Mouse (Mus musculus) ES-E14 (cell line): ENCODE results near the gene Fam72a. TPM values are rescaled to one million over a fixed set of nuclear protein-coding genes. Genes with fewer than 3 reads are reported as not detected.

Experiments
- DNase-seq: peaks from one replicate; pipeline ENCODE4 v3.0.0-alpha.2; 2013; ENCODE audit warnings: low read depth, low spot score
- H3K27ac ChIP-seq: 2 replicates; pipeline ENCODE4 v1.5.1; 2012; ENCODE audit warnings: low read depth, mild to moderate bottlenecking, low read length, moderate library complexity, mixed read lengths; ENCODE audit not compliant: poor library complexity, insufficient read depth, severe bottlenecking
- H3K36me3 ChIP-seq: 2 replicates; pipeline ENCODE4 v1.6.1; 2012; ENCODE audit warnings: mild to moderate bottlenecking, low read length, moderate library complexity, mixed read lengths; ENCODE audit not compliant: control insufficient read depth, poor library complexity, insufficient read depth, severe bottlenecking
- H3K4me1 ChIP-seq, 2 experiments: fragments of 150-350 bp in 1 of 2; sonication (generic) in 1 of 2; 2 replicates each; pipeline ENCODE4 v1.6.1; 2012; ENCODE audit warnings: low read length in 2 of 2, mild to moderate bottlenecking in 1 of 2, mixed read lengths in 1 of 2; ENCODE audit not compliant: control insufficient read depth in 2 of 2, insufficient read depth in 2 of 2, poor library complexity in 1 of 2
- H3K4me3 ChIP-seq, 2 experiments: fragments of 150-350 bp in 1 of 2; sonication (generic) in 1 of 2; 2 replicates each; pipeline ENCODE4 v1.5.1; 2012; ENCODE audit warnings: low read length in 2 of 2, low read depth in 1 of 2, mild to moderate bottlenecking in 1 of 2, mixed read lengths in 1 of 2; ENCODE audit not compliant: insufficient read depth in 1 of 2, poor library complexity in 1 of 2, severe bottlenecking in 1 of 2
- H3K9ac ChIP-seq: 2 replicates; pipeline ENCODE4 v1.6.1; 2012; ENCODE audit warnings: low read depth, mild to moderate bottlenecking, low read length, mixed read lengths; ENCODE audit not compliant: poor library complexity, insufficient read depth, severe bottlenecking
- H3K9me3 ChIP-seq: fragments of 150-350 bp; sonication (generic); 2 replicates; pipeline ENCODE4 v1.6.1; 2012; ENCODE audit warnings: low read depth, mild to moderate bottlenecking, low read length; ENCODE audit not compliant: control insufficient read depth, insufficient read depth
- CHD2 ChIP-seq: IDR thresholded peaks from 2 replicates; pipeline ENCODE4 v1.6.1; 2014; ENCODE audit warnings: mild to moderate bottlenecking, low read depth, low read length, inconsistent platforms
- HCFC1 ChIP-seq: IDR thresholded peaks from 2 replicates; pipeline ENCODE4 v1.6.1; 2012; ENCODE audit warnings: low read length, inconsistent platforms, borderline replicate concordance; ENCODE audit not compliant: insufficient read depth
- MAFK ChIP-seq: IDR thresholded peaks from 2 replicates; pipeline ENCODE4 v1.6.1; 2014; ENCODE audit warnings: mild to moderate bottlenecking, low read depth, low read length, inconsistent platforms; ENCODE audit not compliant: insufficient read depth
- ZC3H11A ChIP-seq: IDR thresholded peaks from 2 replicates; pipeline ENCODE4 v1.6.1; 2012; ENCODE audit warnings: low read depth, mild to moderate bottlenecking, inconsistent platforms, low read length, borderline replicate concordance
- ZNF384 ChIP-seq: IDR thresholded peaks from 2 replicates; pipeline ENCODE4 v1.6.1; 2012; ENCODE audit warnings: low read depth, low read length, inconsistent platforms
- in situ Hi-C, 2 experiments: fragments of 600-800 bp; cut with MboI; formaldehyde crosslinking; loops; one replicate each; pipeline ENCODE4 v1.15.1; 2025; ENCODE audit warnings: low sequenced_read_pairs in 2 of 2, inconsistent platforms in 1 of 2; ENCODE audit not compliant: unreplicated experiment in 2 of 2
- total RNA-seq: library from RNA; depleted of rRNA; stranded (reverse); fragments of 300-350 nt; gene quantifications from 2 replicates; pipeline ENCODE4 v1.2.3, GENCODE M21; 2012

The Fam72a gene
- total RNA-seq, 1 experiment, result 5.8 TPM

GRCm38 (mm10) chr1:131486094-131486850 lies 41.4 kb upstream of the Fam72a start:
- no peak for DNase-seq
- H3K9ac ChIP-seq, result no peak overlapping the region
- H3K27ac ChIP-seq, result no peak overlapping the region
- H3K4me1 ChIP-seq, result no peaks in the 10 kb centered on the region
- H3K36me3 ChIP-seq, result no peaks in the 10 kb centered on the region
- TF ChIP-seq HCFC1 (no peak), MAFK (no peak), CHD2 (no peak), ZNF384 (no peak), ZC3H11A (no peak)
- H3K9me3 ChIP-seq, result no peaks in the 10 kb centered on the region
- H3K4me3 ChIP-seq, result no peak overlapping the region
- in situ Hi-C loops, result no loop called here

DNA sequence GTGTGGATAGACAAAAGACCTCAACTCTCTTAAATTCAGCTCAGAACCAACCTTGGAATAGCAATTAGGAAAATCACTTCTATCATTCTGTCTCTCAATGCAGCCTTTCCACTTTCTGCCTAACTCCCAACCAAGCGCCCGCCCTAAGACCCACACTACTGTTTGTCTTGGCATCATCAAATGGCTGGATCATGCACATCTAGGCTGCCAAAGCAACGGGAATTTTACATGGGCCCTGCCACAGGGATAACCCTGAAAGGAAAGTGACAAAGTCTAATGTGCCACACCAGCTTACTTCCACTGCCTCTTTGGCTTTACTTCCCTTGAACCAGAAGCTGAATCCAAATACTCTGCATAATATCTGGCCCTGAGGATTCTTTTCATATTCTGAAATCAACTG lies 38.4 kb upstream of the Fam72a start:
- H3K4me3 ChIP-seq, result no peak overlapping the region
- H3K9me3 ChIP-seq, result no peaks in the 10 kb centered on the region
- no peaks in the 10 kb centered on the region for H3K4me1 ChIP-seq
- no peak for DNase-seq
- in situ Hi-C loops, result no loop called here
- no peaks in the 10 kb centered on the region for H3K36me3 ChIP-seq
- H3K27ac ChIP-seq, result no peak overlapping the region
- no peak for TF ChIP-seq MAFK
- no peak for TF ChIP-seq HCFC1
- no peak for TF ChIP-seq ZNF384
- no peak for TF ChIP-seq CHD2
- TF ChIP-seq ZC3H11A, result no peak
- H3K9ac ChIP-seq, result no peak overlapping the region

DNA sequence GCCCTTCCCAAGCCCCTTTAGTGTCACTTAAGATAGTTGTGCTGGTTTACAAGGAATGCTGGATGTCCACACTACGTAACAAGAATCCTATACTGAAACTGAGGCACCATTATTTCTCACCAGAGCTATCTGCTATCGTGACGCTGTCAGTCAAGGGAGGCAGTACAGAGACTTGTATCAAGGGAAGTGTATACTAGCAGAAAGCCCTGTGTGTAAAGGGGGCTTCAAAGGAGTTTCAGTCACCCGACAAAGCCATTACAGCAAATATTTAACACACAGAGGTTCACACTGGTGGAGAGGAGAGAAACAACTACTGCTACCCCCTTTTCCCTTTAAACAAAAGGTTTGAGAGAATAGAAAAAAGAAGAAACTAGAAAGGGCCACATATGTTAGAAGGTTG lies 36.1 kb upstream of the Fam72a start:
- Histone ChIP-seq H3K9me3 (no peaks in the 10 kb centered on the region), H3K36me3 (no peaks in the 10 kb centered on the region), H3K27ac (no peak overlapping the region), H3K4me3 (no peak overlapping the region), H3K4me1 (no peaks in the 10 kb centered on the region), H3K9ac (no peak overlapping the region)
- TF ChIP-seq ZNF384 (no peak), CHD2 (no peak), HCFC1 (no peak), MAFK (no peak), ZC3H11A (no peak)
- no peak for DNase-seq
- in situ Hi-C loops, result no loop called here

DNA sequence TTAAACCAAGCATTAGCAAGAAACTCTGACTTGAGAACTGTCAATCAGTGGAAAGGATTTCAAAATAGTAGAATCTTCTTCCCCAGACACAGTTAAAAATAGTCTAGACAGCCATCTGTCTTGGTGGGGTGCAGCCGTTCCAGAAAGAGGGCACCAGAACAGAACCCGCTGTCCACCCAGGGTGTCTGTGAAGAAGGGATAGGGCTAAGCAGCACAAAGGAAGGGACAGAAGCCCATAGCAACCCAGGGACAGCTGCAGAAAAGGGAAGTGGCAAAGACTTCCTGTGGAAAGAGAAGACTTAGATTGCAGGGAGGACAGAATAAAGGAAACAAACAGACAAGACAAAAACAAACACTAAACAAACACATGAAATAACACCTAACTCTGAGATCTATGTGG lies 35.3 kb upstream of the Fam72a start:
- no peaks in the 10 kb centered on the region for H3K4me1 ChIP-seq
- in situ Hi-C loops, result no loop called here
- H3K9ac ChIP-seq, result no peak overlapping the region
- no peak overlapping the region for H3K4me3 ChIP-seq
- TF ChIP-seq ZC3H11A, result no peak
- TF ChIP-seq CHD2, result no peak
- TF ChIP-seq MAFK, result no peak
- no peak for TF ChIP-seq HCFC1
- TF ChIP-seq ZNF384, result no peak
- no peak for DNase-seq
- no peaks in the 10 kb centered on the region for H3K9me3 ChIP-seq
- no peaks in the 10 kb centered on the region for H3K36me3 ChIP-seq
- no peak overlapping the region for H3K27ac ChIP-seq
